Mouse (Mus musculus) heart, postnatal 0 days (tissue): ENCODE measurements around the gene Enox1.

ENCODE experiments used
- CTCF ChIP-seq: IDR thresholded peaks from 2 replicates; pipeline ENCODE4 v1.5.1; 2016; ENCODE audit warnings: antibody characterized with exemption, control low read depth, low read depth
- EP300 ChIP-seq: IDR thresholded peaks from 2 replicates; pipeline ENCODE4 v1.6.1; 2016; ENCODE audit warnings: antibody characterized with exemption, low read depth

DNA sequence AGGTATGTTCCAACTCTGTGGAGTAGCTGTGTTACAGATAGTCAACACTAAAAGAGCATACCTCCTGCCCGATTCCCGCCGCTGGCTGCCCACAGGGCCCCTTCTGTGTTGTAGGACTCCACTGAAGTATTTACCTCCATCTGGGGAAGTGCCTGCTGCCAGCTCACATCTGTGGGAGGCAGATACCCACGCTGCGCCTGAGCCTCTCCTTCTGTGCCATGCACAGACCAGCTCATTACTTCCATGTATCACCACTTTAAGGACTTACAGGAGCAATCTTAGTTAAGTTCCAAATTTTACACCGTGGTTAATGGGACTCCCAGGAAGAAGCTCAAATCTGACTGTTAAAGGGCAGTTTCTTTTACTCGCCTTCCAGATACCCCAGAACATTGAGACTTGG lies 23.7 kb downstream of the Enox1 start:
- TF ChIP-seq CTCF (no peak), EP300 (no peak)
